Mouse (Mus musculus) T-helper 17 cell (primary cell): ENCODE data around the gene Igsf11.
"Not testable (repeated sequence)": the region's sequence is repeated elsewhere in the genome, so short reads cannot be mapped to it uniquely, and the experiment has no call there.

ENCODE experiments used
- in situ Hi-C, 2 experiments: fragments of 300-600 bp; cut with MboI, MseI; formaldehyde crosslinking; loops; 1 replicate in 1 of 2; 2 replicates in 1 of 2; pipeline ENCODE4 v1.15.1; 2025; ENCODE audit warnings: high pct_unique_total_duplicates in 2 of 2

Gene Igsf11

GRCm38 (mm10) chr16:38982051-38982450 lies 89.6 kb downstream of the Igsf11 start:
- in situ Hi-C loops = no loop called here

- in situ Hi-C loops = no loop called here
Measured at GRCm38 (mm10) chr16:38982508-38983236, 90.2 kb downstream of the Igsf11 start.

- in situ Hi-C loops = not testable (repeated sequence)
Measured at GRCm38 (mm10) chr16:38983850-38984249, 91.4 kb downstream of the Igsf11 start.

- in situ Hi-C loops = no loop called here
Measured at GRCm38 (mm10) chr16:38985411-38985810, 92.9 kb downstream of the Igsf11 start.

GRCm38 (mm10) chr16:38986410-38986809 lies 93.9 kb downstream of the Igsf11 start:
- in situ Hi-C loops = no loop called here

GRCm38 (mm10) chr16:38993711-38994110 lies 101.2 kb downstream of the Igsf11 start:
- in situ Hi-C loops = no loop called here

- in situ Hi-C loops = no loop called here
Measured at GRCm38 (mm10) chr16:38998496-38999258, 106.2 kb downstream of the Igsf11 start.

- in situ Hi-C loops = no loop called here
Measured at GRCm38 (mm10) chr16:38999298-38999697, 106.8 kb downstream of the Igsf11 start.

- in situ Hi-C loops = loop anchor here in 1 of 2 experiments (10.0 kb wide), 1 partner anchor 948 kb away; no protein-coding TSS in a partner anchor
Measured at GRCm38 (mm10) chr16:39006978-39007377, 114.5 kb downstream of the Igsf11 start.

- in situ Hi-C loops = no loop called here
Measured at GRCm38 (mm10) chr16:39019449-39019848, 127.0 kb downstream of the Igsf11 start.

- in situ Hi-C loops = no loop called here
Measured at GRCm38 (mm10) chr16:39025989-39026736, 133.7 kb downstream of the Igsf11 start.

- in situ Hi-C loops = no loop called here
Measured at GRCm38 (mm10) chr16:39031350-39031749, 138.9 kb downstream of the Igsf11 start.

GRCm38 (mm10) chr16:39037257-39037656 lies 144.8 kb downstream of the Igsf11 start:
- in situ Hi-C loops = no loop called here

GRCm38 (mm10) chr16:39044381-39044780 lies 151.9 kb downstream of the Igsf11 start:
- in situ Hi-C loops = loop anchor here in 1 of 2 experiments (5.0 kb wide), 1 partner anchor 77 kb away; no protein-coding TSS in a partner anchor

- in situ Hi-C loops = no loop called here
Measured at GRCm38 (mm10) chr16:39048889-39049288, 156.4 kb downstream of the Igsf11 start.

GRCm38 (mm10) chr16:39052971-39053370 lies 160.5 kb downstream of the Igsf11 start:
- in situ Hi-C loops = loop anchor here (5.0 to 25.0 kb wide), 3 partner anchors 91 to 616 kb away; partner anchors contain the start of gene Pla1a (in 1 of the 2)

GRCm38 (mm10) chr16:39053779-39054178 lies 161.3 kb downstream of the Igsf11 start:
- in situ Hi-C loops = loop anchor here (5.0 to 25.0 kb wide), 3 partner anchors 91 to 616 kb away; partner anchors contain the start of gene Pla1a (in 1 of the 2)

GRCm38 (mm10) chr16:39056061-39056460 lies 163.6 kb downstream of the Igsf11 start:
- in situ Hi-C loops = loop anchor here in 1 of 2 experiments (25.0 kb wide), 1 partner anchor 619 kb away; the partner anchor contains the start of gene Pla1a

- in situ Hi-C loops = loop anchor here in 1 of 2 experiments (25.0 kb wide), 1 partner anchor 620 kb away; the partner anchor contains the start of gene Pla1a
Measured at GRCm38 (mm10) chr16:39056961-39057360, 164.5 kb downstream of the Igsf11 start.

GRCm38 (mm10) chr16:39058869-39059268 lies 166.4 kb downstream of the Igsf11 start:
- in situ Hi-C loops = loop anchor here in 1 of 2 experiments (25.0 kb wide), 1 partner anchor 622 kb away; the partner anchor contains the start of gene Pla1a

- in situ Hi-C loops = loop anchor here in 1 of 2 experiments (25.0 kb wide), 1 partner anchor 625 kb away; the partner anchor contains the start of gene Pla1a
Measured at GRCm38 (mm10) chr16:39062596-39062995, 170.1 kb downstream of the Igsf11 start.
